Mouse (Mus musculus) midbrain, embryonic 16.5 days (tissue): Measurements from ENCODE around the gene Prr5. TPM values are rescaled to one million over a fixed set of nuclear protein-coding genes. Genes with fewer than 3 reads are reported as not detected.

Source experiments
- ATAC-seq: fragments of 200-750 bp; cut with Nextera tagmentation; 2 replicates; pipeline ENCODE4 v1.8.0; 2017; ENCODE audit warnings: moderate TSS enrichment
- H3K27ac ChIP-seq: fragments of 300-500 bp; sonication (generic); 2 replicates; pipeline ENCODE4 v1.5.1; 2014; ENCODE audit warnings: mild to moderate bottlenecking, low read length, mixed read lengths
- H3K27me3 ChIP-seq: fragments of 300-500 bp; sonication (generic); 2 replicates; pipeline ENCODE4 v1.6.1; 2014; ENCODE audit warnings: low read depth, low read length, mixed read lengths; ENCODE audit not compliant: control insufficient read depth, insufficient read depth
- H3K36me3 ChIP-seq: fragments of 300-500 bp; sonication (generic); 2 replicates; pipeline ENCODE4 v1.6.1; 2014; ENCODE audit warnings: mild to moderate bottlenecking, low read length, moderate library complexity, mixed read lengths; ENCODE audit not compliant: control insufficient read depth, insufficient read depth
- H3K4me1 ChIP-seq: fragments of 300-500 bp; sonication (generic); 2 replicates; pipeline ENCODE4 v1.6.1; 2014; ENCODE audit warnings: mild to moderate bottlenecking, low read length, mixed read lengths; ENCODE audit not compliant: control insufficient read depth, insufficient read depth
- H3K4me2 ChIP-seq: fragments of 300-500 bp; sonication (generic); 2 replicates; pipeline ENCODE4 v1.6.1; 2014; ENCODE audit warnings: mild to moderate bottlenecking, low read length, mixed read lengths
- H3K4me3 ChIP-seq: fragments of 300-500 bp; sonication (generic); 2 replicates; pipeline ENCODE4 v1.5.1; 2014; ENCODE audit warnings: low read depth, mild to moderate bottlenecking, low read length, moderate library complexity, mixed read lengths
- H3K9ac ChIP-seq: fragments of 300-500 bp; sonication (generic); 2 replicates; pipeline ENCODE4 v1.6.1; 2014; ENCODE audit warnings: low read depth, low read length, mixed read lengths
- H3K9me3 ChIP-seq: fragments of 300-500 bp; sonication (generic); replicated peaks from 2 replicates; pipeline ENCODE4 v1.6.1; 2014; ENCODE audit warnings: mild to moderate bottlenecking, low read length, mixed read lengths; ENCODE audit not compliant: control insufficient read depth, poor library complexity, severe bottlenecking
- WGBS: fragments of 180-500 bp; shearing (Covaris S2); extraction: QIAGEN DNeasy Blood & Tissue Kit; methylation state at CpG from one replicate; pipeline ENCODE4 v1.1.7; 2014; 5-methylcytosine and 5-hydroxymethylcytosine counted together
- polyA plus RNA-seq: library from polyadenylated mRNA; unstranded; fragments of >200 nt; fragmentation: Nextera tagmentation; extraction: Ambion mirVana; gene quantifications from 2 replicates; pipeline ENCODE4 v1.2.1, GENCODE M21; 2015

The Prr5 gene
- polyA plus RNA-seq, 1 experiment from 2014 or later: 30.8 TPM

DNA sequence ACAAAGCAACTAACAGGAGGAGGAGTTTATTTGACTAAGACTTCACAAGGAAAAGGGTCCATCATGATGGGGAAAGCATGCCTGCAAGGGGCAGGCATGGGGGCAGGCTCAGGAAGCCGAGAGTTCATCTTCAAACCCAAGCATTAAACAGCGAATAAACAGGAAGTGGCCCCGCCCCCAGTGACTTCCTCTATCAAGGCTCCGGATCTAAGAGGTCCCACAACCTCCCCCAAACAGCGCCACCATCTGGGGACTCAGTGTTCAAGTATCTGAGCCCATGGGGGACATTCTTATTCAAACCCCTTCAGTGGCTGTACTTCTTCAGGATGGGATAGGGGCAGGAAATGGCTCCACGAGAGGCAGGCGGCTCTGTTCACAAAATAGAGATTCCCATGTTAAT is 23.2 kb downstream of the Prr5 start:
- no peak for ATAC-seq

GRCm38 (mm10) chr15:84696021-84696420 is 26.6 kb downstream of the Prr5 start:
- H3K9me3 ChIP-seq: no peaks in the 10 kb centered on the region
- no peaks in the 10 kb centered on the region for H3K4me1 ChIP-seq
- H3K4me2 ChIP-seq: no peak overlapping the region
- no peaks in the 10 kb centered on the region for H3K27me3 ChIP-seq
- no peak for ATAC-seq
- H3K27ac ChIP-seq: no peak overlapping the region
- H3K36me3 ChIP-seq: peaks cover 29% of the 10 kb centered on the region
- WGBS: 72% methylated on average over 4 of the region's 4 CpGs
- no peak overlapping the region for H3K4me3 ChIP-seq
- no peak overlapping the region for H3K9ac ChIP-seq

More for the DNA sequence above, 23.2 kb downstream of the Prr5 start:
- Histone ChIP-seq H3K9ac (no peak overlapping the region), H3K27ac (no peak overlapping the region), H3K27me3 (no peaks in the 10 kb centered on the region), H3K9me3 (no peaks in the 10 kb centered on the region), H3K36me3 (peaks cover 26% of the 10 kb centered on the region; the same call in 1 of the 2 replicates), H3K4me2 (no peak overlapping the region), H3K4me1 (no peaks in the 10 kb centered on the region), H3K4me3 (no peak overlapping the region)
- 92% methylated on average over 7 of the region's 7 CpGs for WGBS

DNA sequence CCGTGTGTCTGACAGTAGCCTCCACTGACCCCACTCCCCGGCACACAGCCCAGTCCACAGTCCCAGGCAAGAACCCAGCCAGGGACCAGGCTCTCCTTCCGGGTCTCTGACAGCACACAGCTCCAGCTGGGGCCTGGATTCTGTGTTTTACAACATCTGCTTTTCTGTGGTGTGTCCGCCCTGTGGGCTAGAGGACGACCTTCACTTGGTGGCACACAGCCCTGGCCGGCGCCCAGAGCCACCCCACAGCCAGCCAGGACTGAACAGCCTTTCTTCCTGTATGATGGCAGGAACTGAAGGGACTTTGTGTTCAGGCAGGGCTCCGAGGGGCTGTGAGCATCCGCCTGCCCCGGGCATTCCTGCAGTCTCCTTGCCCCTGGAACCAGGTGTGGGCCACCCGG is 28.2 kb downstream of the Prr5 start:
- Histone ChIP-seq H3K9me3 (no peaks in the 10 kb centered on the region), H3K27me3 (no peaks in the 10 kb centered on the region), H3K4me3 (no peak overlapping the region), H3K4me2 (no peak overlapping the region), H3K36me3 (peaks cover 23% of the 10 kb centered on the region), H3K27ac (peak overlapping the region; percentile 41), H3K9ac (no peak overlapping the region), H3K4me1 (no peaks in the 10 kb centered on the region)
- peak; percentile 34; the same call in 1 of the 2 replicates for ATAC-seq
- 74% methylated on average over 11 of the region's 11 CpGs for WGBS

GRCm38 (mm10) chr15:84698189-84698588 is 28.8 kb downstream of the Prr5 start:
- Histone ChIP-seq H3K27ac (0 out of 2 replicates have a peak overlapping the region, but pooled peaks have one; percentile 33), H3K4me2 (no peak overlapping the region), H3K9ac (no peak overlapping the region), H3K36me3 (peaks cover 24% of the 10 kb centered on the region), H3K4me3 (no peak overlapping the region), H3K9me3 (no peaks in the 10 kb centered on the region), H3K4me1 (no peaks in the 10 kb centered on the region), H3K27me3 (no peaks in the 10 kb centered on the region)
- 93% methylated on average over 2 of the region's 2 CpGs for WGBS
- no peak for ATAC-seq

- Histone ChIP-seq H3K4me1 (no peaks in the 10 kb centered on the region), H3K9ac (no peak overlapping the region), H3K36me3 (peaks cover 15% of the 10 kb centered on the region), H3K4me3 (no peak overlapping the region), H3K4me2 (no peak overlapping the region), H3K27ac (no peak overlapping the region), H3K27me3 (no peaks in the 10 kb centered on the region), H3K9me3 (no peaks in the 10 kb centered on the region)
- 56% methylated on average over 6 of the region's 6 CpGs for WGBS
- ATAC-seq: no peak
Observed at GRCm38 (mm10) chr15:84700147-84700794, 30.9 kb downstream of the Prr5 start.

GRCm38 (mm10) chr15:84701947-84702346 is 32.5 kb downstream of the Prr5 start:
- H3K4me3 ChIP-seq: no peak overlapping the region
- no peaks in the 10 kb centered on the region for H3K27me3 ChIP-seq
- H3K27ac ChIP-seq: no peak overlapping the region
- no peak for ATAC-seq
- no peak overlapping the region for H3K4me2 ChIP-seq
- no peak overlapping the region for H3K9ac ChIP-seq
- H3K9me3 ChIP-seq: no peaks in the 10 kb centered on the region
- no peaks in the 10 kb centered on the region for H3K4me1 ChIP-seq
- WGBS: 25% methylated on average over 4 of the region's 4 CpGs
- H3K36me3 ChIP-seq: peaks cover 12% of the 10 kb centered on the region

GRCm38 (mm10) chr15:84702391-84703345 is 33.2 kb downstream of the Prr5 start:
- no peak for ATAC-seq
- WGBS: 89% methylated on average over 29 of the region's 29 CpGs

GRCm38 (mm10) chr15:84703992-84704391 is 34.6 kb downstream of the Prr5 start:
- H3K9me3 ChIP-seq: no peaks in the 10 kb centered on the region
- 82% methylated on average over 7 of the region's 7 CpGs for WGBS
- H3K4me1 ChIP-seq: no peaks in the 10 kb centered on the region
- peaks cover 12% of the 10 kb centered on the region for H3K36me3 ChIP-seq
- no peaks in the 10 kb centered on the region for H3K27me3 ChIP-seq
- no peak overlapping the region for H3K9ac ChIP-seq
- no peak overlapping the region for H3K4me2 ChIP-seq
- ATAC-seq: no peak
- no peak overlapping the region for H3K27ac ChIP-seq
- H3K4me3 ChIP-seq: no peak overlapping the region

More at GRCm38 (mm10) chr15:84702391-84703345, 33.2 kb downstream of the Prr5 start:
- no peak overlapping the region for H3K4me3 ChIP-seq
- peaks cover 12% of the 10 kb centered on the region for H3K36me3 ChIP-seq
- no peak overlapping the region for H3K4me2 ChIP-seq
- H3K27me3 ChIP-seq: no peaks in the 10 kb centered on the region
- H3K4me1 ChIP-seq: no peaks in the 10 kb centered on the region
- no peaks in the 10 kb centered on the region for H3K9me3 ChIP-seq
- H3K9ac ChIP-seq: no peak overlapping the region
- H3K27ac ChIP-seq: no peak overlapping the region
